Mouse (Mus musculus) midbrain, postnatal 0 days (tissue): ENCODE measurements around the gene Dcaf10. TPM values are rescaled to one million over a fixed set of nuclear protein-coding genes. Genes with fewer than 3 reads are reported as not detected.
"Not testable (repeated sequence)": the region's sequence is repeated elsewhere in the genome, so short reads cannot be mapped to it uniquely, and the experiment has no call there.

ENCODE experiments used
- ATAC-seq: fragments of 200-750 bp; cut with Nextera tagmentation; 2 replicates; pipeline ENCODE4 v1.8.0; 2017; ENCODE audit warnings: moderate number of reproducible peaks, mild to moderate bottlenecking, moderate TSS enrichment, moderate library complexity; ENCODE audit not compliant: low FRiP score
- DNase-seq: peaks from one replicate; pipeline ENCODE4 v3.0.0-alpha.2; 2015; ENCODE audit warnings: low spot score
- H3K27ac ChIP-seq: fragments of 300-500 bp; sonication (generic); 2 replicates; pipeline ENCODE4 v1.5.1; 2014; ENCODE audit warnings: low read depth, mild to moderate bottlenecking, low read length, mixed read lengths
- H3K27me3 ChIP-seq: fragments of 300-500 bp; sonication (generic); 2 replicates; pipeline ENCODE4 v1.6.1; 2014; ENCODE audit warnings: low read length, control low read depth, mixed read lengths; ENCODE audit not compliant: insufficient read depth
- H3K36me3 ChIP-seq: fragments of 300-500 bp; sonication (generic); 2 replicates; pipeline ENCODE4 v1.6.1; 2014; ENCODE audit warnings: low read length, control low read depth, mixed read lengths; ENCODE audit not compliant: insufficient read depth
- H3K4me1 ChIP-seq: fragments of 300-500 bp; sonication (generic); 2 replicates; pipeline ENCODE4 v1.6.1; 2014; ENCODE audit warnings: mild to moderate bottlenecking, control low read depth, antibody characterized with exemption, low read length, mixed read lengths; ENCODE audit not compliant: insufficient read depth
- H3K4me2 ChIP-seq: fragments of 300-500 bp; sonication (generic); 2 replicates; pipeline ENCODE4 v1.6.1; 2014; ENCODE audit warnings: low read depth, mild to moderate bottlenecking, low read length, mixed read lengths; ENCODE audit not compliant: poor library complexity, severe bottlenecking
- H3K4me3 ChIP-seq: fragments of 300-500 bp; sonication (generic); 2 replicates; pipeline ENCODE4 v1.5.1; 2014; ENCODE audit warnings: low read depth, mild to moderate bottlenecking, low read length, moderate library complexity
- H3K9ac ChIP-seq: fragments of 300-500 bp; sonication (generic); replicated peaks from 2 replicates; pipeline ENCODE4 v1.6.1; 2014; ENCODE audit warnings: mild to moderate bottlenecking, low read length, moderate library complexity, mixed read lengths; ENCODE audit not compliant: poor library complexity, severe bottlenecking
- H3K9me3 ChIP-seq: fragments of 300-500 bp; sonication (generic); 2 replicates; pipeline ENCODE4 v1.6.1; 2016; ENCODE audit warnings: low read length, control low read depth
- CTCF ChIP-seq: IDR thresholded peaks from 2 replicates; pipeline ENCODE4 v1.5.1; 2016; ENCODE audit warnings: antibody characterized with exemption, mild to moderate bottlenecking
- WGBS: fragments of 180-500 bp; shearing (Covaris S2); extraction: QIAGEN DNeasy Blood & Tissue Kit; methylation state at CpG from one replicate; pipeline ENCODE4 v1.1.7; 2014; 5-methylcytosine and 5-hydroxymethylcytosine counted together
- polyA plus RNA-seq: library from polyadenylated mRNA; unstranded; fragments of >200 nt; fragmentation: Nextera tagmentation; extraction: Ambion mirVana; gene quantifications from 2 replicates; pipeline ENCODE4 v1.2.1, GENCODE M21; 2015
- total RNA-seq: library from RNA; depleted of rRNA; stranded (reverse); fragments of >200 nt; gene quantifications from 2 replicates; pipeline ENCODE4 v1.2.3, GENCODE M21; 2014

The Dcaf10 gene
- total and polyA plus RNA-seq, 2 experiments from 2014 or later, result 10.1 to 62.5 TPM

GRCm38 (mm10) chr4:45356653-45357052 is 14.8 kb downstream of the Dcaf10 start:
- no peak for TF ChIP-seq CTCF

DNA sequence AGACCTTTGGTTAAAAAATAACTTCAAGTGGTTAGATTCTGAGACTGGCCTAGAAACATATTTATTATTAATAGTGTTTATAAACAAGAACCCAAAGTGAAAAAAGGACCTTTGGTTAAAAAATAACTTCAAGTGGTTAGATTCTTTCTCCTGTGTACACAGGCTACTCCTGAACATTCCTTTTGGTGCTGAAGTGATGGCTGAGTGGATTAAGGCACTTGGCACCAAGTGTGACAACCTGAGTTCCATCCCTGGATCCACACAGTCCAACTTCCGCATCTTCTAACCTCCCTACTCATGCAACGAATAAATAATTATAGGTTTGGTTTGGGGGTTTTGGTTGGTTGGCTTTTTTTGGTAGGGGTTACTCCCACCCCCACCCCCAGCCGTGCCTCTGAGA is 29.4 kb downstream of the Dcaf10 start:
- Histone ChIP-seq H3K36me3 (peaks cover 30% of the 10 kb centered on the region), H3K4me1 (no peaks in the 10 kb centered on the region), H3K4me2 (no peak overlapping the region), H3K9me3 (no peaks in the 10 kb centered on the region), H3K4me3 (no peak overlapping the region), H3K9ac (no peak overlapping the region), H3K27me3 (no peaks in the 10 kb centered on the region), H3K27ac (no peak overlapping the region)
- TF ChIP-seq CTCF, result no peak
- no peak for ATAC-seq
- DNase-seq, result no peak
- WGBS, result 90% methylated on average over 3 of the region's 3 CpGs

More at GRCm38 (mm10) chr4:45356653-45357052, 14.8 kb downstream of the Dcaf10 start:
- Histone ChIP-seq H3K4me3 (no peak overlapping the region), H3K4me1 (no peaks in the 10 kb centered on the region), H3K4me2 (no peak overlapping the region), H3K27me3 (no peaks in the 10 kb centered on the region), H3K36me3 (peaks cover 4% of the 10 kb centered on the region), H3K27ac (no peak overlapping the region), H3K9me3 (no peaks in the 10 kb centered on the region), H3K9ac (no peak overlapping the region)
- DNase-seq (no peak), ATAC-seq (no peak)
- WGBS, result 85% methylated on average over 3 of the region's 3 CpGs

- Histone ChIP-seq H3K36me3 (peaks cover 32% of the 10 kb centered on the region), H3K4me2 (no peak overlapping the region), H3K9me3 (no peaks in the 10 kb centered on the region), H3K27me3 (no peaks in the 10 kb centered on the region), H3K4me3 (no peak overlapping the region), H3K27ac (no peak overlapping the region), H3K9ac (no peak overlapping the region), H3K4me1 (no peaks in the 10 kb centered on the region)
- no peak for TF ChIP-seq CTCF
- DNase-seq (no peak), ATAC-seq (no peak)
- WGBS, result 96% methylated on average over 5 of the region's 5 CpGs
Observed at GRCm38 (mm10) chr4:45374879-45375278, 33.0 kb downstream of the Dcaf10 start.

- ATAC-seq, result no peak
- peaks cover 29% of the 10 kb centered on the region for H3K36me3 ChIP-seq
- H3K4me2 ChIP-seq, result no peak overlapping the region
- no peaks in the 10 kb centered on the region for H3K4me1 ChIP-seq
- no peaks in the 10 kb centered on the region for H3K27me3 ChIP-seq
- TF ChIP-seq CTCF, result no peak
- H3K27ac ChIP-seq, result no peak overlapping the region
- H3K4me3 ChIP-seq, result no peak overlapping the region
- H3K9me3 ChIP-seq, result no peaks in the 10 kb centered on the region
- DNase-seq, result no peak
- no peak overlapping the region for H3K9ac ChIP-seq
- 83% methylated on average over 4 of the region's 4 CpGs for WGBS
Observed at GRCm38 (mm10) chr4:45376573-45376972, 34.7 kb downstream of the Dcaf10 start.

- H3K9ac ChIP-seq, H3K27me3 ChIP-seq, H3K4me1 ChIP-seq, H3K4me3 ChIP-seq, ATAC-seq, H3K36me3 ChIP-seq, H3K27ac ChIP-seq, DNase-seq, H3K9me3 ChIP-seq, H3K4me2 ChIP-seq: not testable (repeated sequence)
- 84% methylated on average over 10 of the region's 10 CpGs for WGBS
Observed at GRCm38 (mm10) chr4:45380903-45381580, 39.1 kb downstream of the Dcaf10 start.

- ATAC-seq, H3K4me3 ChIP-seq, H3K27ac ChIP-seq, H3K9ac ChIP-seq, H3K36me3 ChIP-seq, H3K9me3 ChIP-seq, H3K27me3 ChIP-seq, DNase-seq, H3K4me1 ChIP-seq, H3K4me2 ChIP-seq: not testable (repeated sequence)
- 89% methylated on average over 2 of the region's 2 CpGs for WGBS
Observed at GRCm38 (mm10) chr4:45382133-45382532, 40.2 kb downstream of the Dcaf10 start.

DNA sequence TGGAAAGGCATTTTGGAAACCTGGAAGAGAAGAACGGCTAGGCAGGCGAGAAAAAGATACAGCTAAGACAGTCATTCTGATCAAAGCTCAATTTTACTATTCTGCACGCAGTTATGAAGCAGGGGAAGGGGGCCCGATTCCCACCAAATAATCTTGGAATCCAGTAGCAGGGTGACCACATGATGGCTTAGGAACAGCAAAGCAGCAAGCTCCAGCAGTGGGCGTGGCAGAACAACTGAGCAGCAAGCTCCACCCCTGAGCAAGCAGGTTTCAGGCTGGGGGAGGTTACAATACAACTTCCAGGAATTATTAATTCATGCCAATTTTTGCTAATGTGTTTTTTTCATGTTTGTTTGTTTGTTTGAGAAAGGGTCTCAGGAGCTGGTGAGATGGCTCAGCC is 45.4 kb downstream of the Dcaf10 start:
- H3K9me3 ChIP-seq, H3K4me1 ChIP-seq, H3K36me3 ChIP-seq, H3K27ac ChIP-seq, H3K27me3 ChIP-seq, H3K4me2 ChIP-seq, H3K4me3 ChIP-seq, ATAC-seq, DNase-seq, H3K9ac ChIP-seq: not testable (repeated sequence)
- 96% methylated on average over 5 of the region's 5 CpGs for WGBS
